Mouse (Mus musculus): Measurements from ENCODE around the gene Olfr1082. TPM values are rescaled to one million over a fixed set of nuclear protein-coding genes. Genes with fewer than 3 reads are reported as not detected.
"Not testable (repeated sequence)": the region's sequence is repeated elsewhere in the genome, so short reads cannot be mapped to it uniquely, and the experiment has no call there.

Gene Olfr1082
- not detected for total RNA-seq (2021)
- long read RNA-seq, experiment 1, result 0 reads
- long read RNA-seq, experiment 2, result 0 reads

GRCm38 (mm10) chr2:86598866-86599265, at the start of gene Olfr1082:
Gene Olfr1082 (minus strand): TSS chr2:86598966.
- DNase-seq (ENCODE audit: low spot score), result not testable (repeated sequence)

GRCm38 (mm10) chr2:86639625-86640024, 40.9 kb upstream of the Olfr1082 start, which contains the start of gene Olfr1084:
Gene Olfr1084 (minus strand): TSS chr2:86639725.
- DNase-seq (ENCODE audit: low spot score), result not testable (repeated sequence)

- DNase-seq (ENCODE audit: low spot score), result not testable (repeated sequence)
Observed at GRCm38 (mm10) chr2:86558135-86558534, 40.6 kb downstream of the Olfr1082 start, which contains the start of gene Olfr1080. Gene Olfr1080 (minus strand): TSS chr2:86558235.

Other genes starting within 250 kb of the Olfr1082 start
- gene Olfr1055, start 248.7 kb downstream of the Olfr1082 start, total RNA-seq (2021), result not detected
- not detected for gene Olfr1056, start 236.5 kb downstream of the Olfr1082 start, total RNA-seq (2021)
- gene Olfr1057, start 220.6 kb downstream of the Olfr1082 start, total RNA-seq (2021), result not detected
- not detected for gene Olfr1058, start 210.4 kb downstream of the Olfr1082 start, total RNA-seq (2021)
- gene Olfr1061, start 184.9 kb downstream of the Olfr1082 start, total RNA-seq (2021), result not detected
- gene Olfr1062, start 172.2 kb downstream of the Olfr1082 start, total RNA-seq (2021), result not detected
- not detected for gene Olfr1065, start 148.4 kb downstream of the Olfr1082 start, total RNA-seq (2021)
- not detected for gene Olfr1066, start 142.7 kb downstream of the Olfr1082 start, total RNA-seq (2021)
- gene Olfr228, start 111.6 kb downstream of the Olfr1082 start, total RNA-seq (2021), result not detected
- gene Olfr1076, start 90.5 kb downstream of the Olfr1082 start, total RNA-seq (2021), result not detected
- not detected for gene Olfr1079, start 56.5 kb downstream of the Olfr1082 start, total RNA-seq (2021)
- gene Olfr1080, start 40.7 kb downstream of the Olfr1082 start, total RNA-seq (2021), result not detected
- not detected for gene Olfr1084, start 40.8 kb upstream of the Olfr1082 start, total RNA-seq (2021)
- gene Olfr1085, start 63.1 kb upstream of the Olfr1082 start, total RNA-seq (2021), result not detected
- not detected for gene Olfr1086, start 81.1 kb upstream of the Olfr1082 start, total RNA-seq (2021)
- gene Olfr1087, start 99.4 kb upstream of the Olfr1082 start, total RNA-seq (2021), result not detected
- not detected for gene Olfr1089, start 134.7 kb upstream of the Olfr1082 start, total RNA-seq (2021)
- not detected for gene Olfr1090, start 160.0 kb upstream of the Olfr1082 start, total RNA-seq (2021)
- not detected for gene Olfr1093, start 183.5 kb upstream of the Olfr1082 start, total RNA-seq (2021)
- gene Olfr141, start 211.1 kb upstream of the Olfr1082 start, total RNA-seq (2021), result not detected
- not detected for gene Olfr1094, start 225.7 kb upstream of the Olfr1082 start, total RNA-seq (2021)

All from gastrocnemius, adult 18-20 months (tissue).